Mouse (Mus musculus): ENCODE results near the gene Zfp592. TPM values are rescaled to one million over a fixed set of nuclear protein-coding genes. Genes with fewer than 3 reads are reported as not detected.

Gene Zfp592
- total RNA-seq, 2 experiments from 2014 or later, result 15.2 to 15.5 TPM

DNA sequence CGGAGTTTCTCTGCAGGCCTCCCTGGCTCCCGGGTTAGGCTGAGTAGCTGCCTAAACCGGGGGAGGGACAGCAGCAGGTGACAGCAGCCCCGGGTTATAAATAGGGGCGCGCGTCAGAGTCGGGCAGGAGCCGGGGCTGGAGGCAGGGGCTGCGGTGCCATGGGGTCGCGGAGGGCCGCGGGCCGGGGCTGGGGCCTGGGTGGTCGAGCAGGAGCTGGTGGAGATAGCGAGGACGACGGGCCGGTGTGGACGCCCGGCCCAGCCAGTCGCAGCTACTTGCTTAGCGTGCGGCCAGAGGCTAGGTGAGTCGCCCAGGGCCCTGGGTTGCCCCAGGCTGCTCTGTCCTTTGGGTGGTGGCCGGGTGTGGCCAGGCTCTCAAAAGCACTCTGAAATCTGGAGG, 64.0 kb downstream of the Zfp592 start, which contains the start of gene Alpk3:
Gene Alpk3, plus strand, starts transcription at position 130 of the 400 bp plus-strand sequence.
- peak; percentile 74 for DNase-seq (ENCODE audit: low spot score)

DNA sequence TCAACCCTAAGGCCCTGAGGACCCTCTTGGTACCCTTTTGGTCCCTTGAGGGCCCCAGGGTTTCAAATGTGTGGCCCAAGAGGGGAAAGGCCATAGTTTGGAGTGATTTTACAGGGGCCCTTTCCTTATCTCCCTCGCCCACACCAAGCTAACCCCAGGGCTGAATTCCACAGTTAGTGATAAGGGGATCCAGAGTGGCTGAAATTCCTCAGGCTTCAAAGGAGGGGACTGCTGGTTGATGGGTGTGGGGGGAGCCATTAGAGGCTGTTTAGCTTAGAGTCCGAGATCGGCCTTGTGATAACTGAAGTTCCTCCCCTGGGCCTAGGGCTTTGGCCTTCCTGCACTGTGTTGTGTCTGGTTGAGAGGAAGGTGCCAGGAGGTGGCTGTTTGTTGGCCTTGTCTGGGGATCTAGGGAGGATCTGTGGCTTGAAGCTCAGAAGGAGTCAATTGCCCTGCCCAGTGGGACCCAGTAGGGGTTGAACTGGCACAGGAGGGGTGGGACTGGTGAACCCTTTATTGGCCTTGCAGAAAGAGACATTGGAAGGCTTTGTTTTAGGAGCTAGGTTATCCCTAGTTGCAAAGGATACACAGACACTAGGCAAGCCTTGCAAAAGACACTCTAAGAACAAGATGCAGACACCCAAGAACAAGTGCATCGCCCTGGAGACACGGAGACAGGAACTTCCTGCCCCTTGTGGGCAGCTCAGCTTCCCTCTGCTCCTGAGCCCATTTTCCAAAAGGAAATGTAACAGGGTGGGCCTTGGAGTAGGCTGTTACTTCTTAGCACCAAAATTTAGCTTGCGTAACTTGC, 64.6 kb downstream of the Zfp592 start:
- DNase-seq (ENCODE audit: low spot score), result no peak

DNA sequence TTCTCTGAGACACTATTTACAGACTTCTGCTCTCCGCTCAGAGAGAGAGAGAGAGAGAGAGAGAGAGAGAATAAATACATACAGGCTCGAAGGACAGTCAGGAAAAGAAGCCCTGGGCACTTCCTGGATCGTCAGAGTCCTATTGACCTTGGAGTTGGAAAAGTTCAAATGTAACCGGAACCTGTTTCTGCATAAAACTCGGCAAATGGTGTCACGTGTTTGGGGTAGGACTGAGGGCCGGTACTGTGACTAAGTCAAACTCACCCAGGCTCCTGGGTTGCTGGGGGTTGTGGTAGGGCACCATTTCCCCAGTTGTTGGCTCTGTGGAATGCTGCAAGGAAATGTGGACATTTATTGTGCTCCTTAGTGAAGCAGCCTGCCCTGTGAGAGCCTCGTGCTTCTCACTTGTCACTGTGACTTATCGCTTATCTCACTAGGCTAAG, 65.3 kb downstream of the Zfp592 start:
- peak; percentile 61 for DNase-seq (ENCODE audit: low spot score)

DNA sequence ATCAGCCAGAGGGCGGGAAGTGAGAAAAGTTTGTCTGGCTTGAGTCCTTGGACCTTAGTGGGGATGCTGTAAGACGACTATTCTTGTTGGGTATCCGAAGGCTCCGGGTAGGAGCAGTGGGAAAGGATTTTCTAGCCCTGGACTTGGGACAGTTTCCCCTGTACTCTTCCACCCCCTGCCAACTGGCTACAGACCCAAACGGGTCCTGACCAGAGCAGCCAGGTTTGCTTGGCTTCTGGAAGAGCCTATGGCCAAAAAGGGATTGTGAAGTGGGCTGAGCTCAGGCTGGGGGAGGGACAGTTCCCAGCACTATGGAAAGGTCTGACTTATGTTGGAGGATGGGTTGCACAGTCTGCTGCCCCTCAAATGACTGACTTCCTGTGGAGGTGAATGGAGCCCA, 65.9 kb downstream of the Zfp592 start:
- DNase-seq (ENCODE audit: low spot score), result peak; percentile 54

DNA sequence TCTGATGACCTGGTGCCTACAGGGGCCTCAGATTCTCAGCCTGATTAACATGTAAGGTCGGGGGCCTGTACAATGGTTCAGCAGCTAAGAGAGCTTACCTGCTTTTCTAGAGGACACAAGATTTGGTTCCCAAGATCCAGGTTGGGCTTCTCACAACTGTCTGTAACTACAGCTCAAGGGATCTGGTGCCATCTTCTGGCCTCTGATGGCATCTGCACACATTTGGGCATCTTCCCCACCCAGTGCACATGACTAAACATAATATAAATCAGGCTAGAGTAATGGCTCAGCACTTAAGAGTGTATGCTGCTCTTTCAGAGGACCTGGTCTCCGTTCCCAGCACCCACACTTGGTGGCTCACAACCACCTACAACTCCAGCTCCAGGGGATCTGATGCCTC, 67.4 kb downstream of the Zfp592 start:
- DNase-seq (ENCODE audit: low spot score), result no peak

DNA sequence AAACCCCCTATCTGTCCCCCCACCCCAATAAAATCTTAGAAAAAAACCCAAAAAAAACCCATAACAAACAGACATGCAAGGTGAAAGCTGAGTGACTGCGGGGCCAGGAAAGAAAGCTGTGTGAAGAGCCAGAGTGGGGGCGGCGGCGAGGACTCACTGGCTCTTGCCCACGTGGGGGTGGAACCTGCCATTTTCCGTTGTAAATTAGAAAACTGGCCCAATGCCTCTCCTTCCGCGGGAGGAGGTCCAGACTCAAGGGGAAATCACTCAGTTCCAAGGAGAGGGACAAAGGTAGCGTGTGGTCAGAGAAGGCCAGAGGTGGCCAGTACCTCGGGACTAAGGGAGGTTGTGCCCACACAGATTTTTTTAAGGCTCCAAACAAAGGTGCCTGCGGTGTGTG, 68.5 kb downstream of the Zfp592 start:
- DNase-seq (ENCODE audit: low spot score), result peak; percentile 61

DNA sequence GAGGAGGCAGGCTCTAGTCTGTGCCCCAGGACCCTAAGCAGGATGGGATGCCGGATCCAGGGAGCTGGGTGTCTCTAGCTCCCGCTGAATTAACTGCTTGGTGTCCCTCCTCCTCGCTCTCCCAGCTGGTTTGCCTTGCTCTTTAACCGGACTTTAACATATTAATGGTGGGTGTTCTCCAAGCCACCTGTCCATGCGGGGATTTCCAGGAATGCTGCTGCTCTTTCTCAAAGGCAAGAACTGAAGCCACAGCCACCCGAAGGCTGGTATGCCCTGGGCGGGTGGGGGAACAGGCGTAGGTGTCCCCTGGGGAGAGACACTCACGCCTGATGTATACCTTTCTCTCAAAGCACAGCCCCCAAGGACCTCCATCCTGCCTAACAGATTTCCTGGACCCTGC, 69.9 kb downstream of the Zfp592 start:
- no peak for DNase-seq (ENCODE audit: low spot score)

DNA sequence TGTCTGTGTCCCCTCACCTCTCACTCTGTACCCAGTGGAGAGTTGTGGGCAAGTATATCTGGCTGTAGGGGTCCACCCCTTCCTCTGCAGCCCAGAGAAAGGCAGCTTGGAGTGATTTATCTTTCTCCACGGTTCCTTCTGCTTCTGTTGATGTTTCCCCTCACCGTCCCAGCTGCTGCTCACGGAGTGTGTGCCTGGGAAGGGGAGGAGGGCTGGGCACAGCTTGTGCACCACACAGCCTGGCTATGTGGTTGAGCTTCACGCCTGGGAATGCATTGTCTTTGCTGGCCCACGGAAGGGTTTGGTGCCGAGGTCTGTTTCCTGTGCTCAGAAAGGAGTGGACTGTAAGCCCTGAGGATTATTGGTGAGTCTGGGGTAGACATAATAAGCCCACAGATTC, 73.2 kb downstream of the Zfp592 start:
- DNase-seq (ENCODE audit: low spot score), result no peak

DNA sequence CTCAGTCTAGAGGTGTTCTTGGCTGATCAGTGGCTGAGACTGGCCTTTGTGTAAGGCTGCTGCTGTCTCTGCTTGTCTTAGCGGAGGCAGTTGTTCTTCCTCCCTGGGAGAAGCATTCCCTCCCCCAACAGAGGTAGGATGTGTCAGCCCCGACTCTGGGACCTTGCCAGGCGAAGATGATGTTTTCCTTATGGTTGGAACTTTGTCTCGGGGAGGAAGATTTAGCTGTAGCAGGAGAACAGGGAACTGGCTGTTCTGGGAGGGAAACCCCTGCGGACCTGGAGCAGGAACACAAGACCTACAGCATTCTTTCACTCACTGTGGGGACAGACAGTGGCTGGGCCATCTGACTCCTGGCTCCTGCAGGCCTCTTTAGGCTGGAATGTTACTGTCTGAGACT, 79.0 kb downstream of the Zfp592 start:
- peak; percentile 91 for DNase-seq (ENCODE audit: low spot score)

DNA sequence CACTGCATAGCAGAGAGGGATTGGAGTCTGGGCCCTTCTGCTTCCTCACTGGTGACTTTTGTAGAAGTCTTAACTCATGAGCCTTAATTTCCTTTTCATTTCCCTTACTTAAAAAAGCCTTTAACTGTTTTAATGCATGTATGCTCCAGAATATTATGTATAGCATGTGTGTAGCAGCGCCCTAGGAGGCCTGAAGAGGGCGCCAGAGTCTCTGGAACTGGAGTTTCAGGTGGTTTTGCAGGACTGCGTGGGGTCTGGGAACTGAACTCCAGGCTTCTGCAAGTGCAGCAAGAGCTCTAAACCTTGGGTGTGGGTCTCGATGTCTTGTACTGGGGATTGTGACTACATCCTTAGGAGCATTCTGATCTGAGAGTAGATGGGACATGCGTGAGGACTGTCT, 79.8 kb downstream of the Zfp592 start:
- DNase-seq (ENCODE audit: low spot score), result no peak

DNA sequence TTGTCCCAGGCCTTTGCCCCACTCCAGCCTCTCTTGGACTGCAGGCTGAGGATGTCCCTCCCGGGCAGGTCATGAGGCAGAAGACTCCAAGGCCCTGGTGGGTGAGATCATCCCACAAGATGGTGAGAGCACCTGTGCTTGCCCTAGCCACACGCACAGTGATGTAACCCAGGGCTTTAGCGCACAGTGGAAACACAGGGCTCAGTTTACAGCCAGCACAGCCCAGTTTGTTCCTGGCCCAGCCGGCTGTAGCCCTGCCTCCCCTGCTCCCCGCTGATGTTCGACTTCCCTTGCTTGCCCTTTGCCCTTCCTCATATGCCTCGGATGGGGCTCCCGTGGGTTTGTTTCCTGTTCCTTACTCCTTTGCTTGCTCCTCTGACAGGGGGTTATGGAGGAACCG, 81.1 kb downstream of the Zfp592 start:
- peak; percentile 86 for DNase-seq (ENCODE audit: low spot score)

DNA sequence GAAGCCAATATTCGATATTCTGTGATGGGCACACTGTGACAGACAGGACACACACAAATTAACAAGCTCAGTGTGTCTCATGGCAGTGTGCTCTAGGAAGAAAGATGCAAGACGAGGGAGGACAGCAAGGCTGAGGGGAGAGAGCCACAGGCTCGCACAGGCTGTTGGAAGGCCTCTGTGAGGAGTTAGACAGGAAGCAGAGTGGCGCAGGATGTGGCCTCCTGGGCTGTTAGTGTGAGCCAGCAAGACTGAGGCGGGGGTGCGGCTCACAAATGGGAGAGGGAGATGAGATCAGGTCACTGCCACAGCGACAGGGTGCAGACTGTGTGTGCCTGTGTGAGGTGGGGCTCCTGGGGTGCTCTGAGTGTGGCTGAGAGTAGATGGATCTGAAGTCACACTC, 81.8 kb downstream of the Zfp592 start:
- DNase-seq (ENCODE audit: low spot score), result no peak

DNA sequence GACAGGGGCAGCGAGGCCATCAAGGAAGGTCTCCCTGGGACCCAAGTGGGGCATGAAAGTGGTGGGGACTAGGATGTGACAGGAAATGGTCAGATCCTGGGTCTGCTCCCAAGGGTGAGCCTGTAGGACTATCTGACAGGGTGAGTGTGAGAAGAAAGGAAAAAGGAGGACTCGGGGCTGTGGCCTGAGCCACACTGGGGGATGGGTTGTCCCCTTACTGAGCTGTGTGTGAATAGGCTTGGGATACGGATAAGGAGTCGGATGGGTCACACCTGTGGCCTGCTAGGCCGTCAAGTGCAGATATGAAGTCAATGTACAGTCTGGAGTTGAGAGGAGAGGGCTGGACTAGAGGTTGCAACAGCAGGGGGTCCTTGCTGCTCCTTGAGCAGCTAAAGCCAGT, 82.3 kb downstream of the Zfp592 start:
- DNase-seq (ENCODE audit: low spot score), result no peak

DNA sequence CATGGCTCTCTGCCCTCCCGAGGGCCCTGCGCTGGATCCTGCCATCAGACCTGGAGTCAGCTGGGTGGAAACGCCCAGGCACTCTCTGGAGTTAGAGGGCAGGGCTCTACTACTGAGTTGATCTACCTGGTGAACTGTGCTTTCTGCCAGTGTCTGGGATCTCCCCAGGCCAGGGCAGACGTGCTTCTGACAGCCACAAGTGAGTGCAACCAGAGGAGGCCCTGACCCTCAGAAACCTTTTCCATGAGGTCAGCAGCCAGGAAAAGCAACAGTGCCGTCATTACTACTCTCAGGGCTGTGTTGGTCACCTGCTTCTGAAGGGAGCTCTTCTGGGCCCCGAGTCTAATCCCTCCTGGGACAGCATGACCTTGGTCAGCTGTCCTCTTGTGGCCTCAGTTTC, 83.5 kb downstream of the Zfp592 start:
- peak; percentile 74 for DNase-seq (ENCODE audit: low spot score)

DNA sequence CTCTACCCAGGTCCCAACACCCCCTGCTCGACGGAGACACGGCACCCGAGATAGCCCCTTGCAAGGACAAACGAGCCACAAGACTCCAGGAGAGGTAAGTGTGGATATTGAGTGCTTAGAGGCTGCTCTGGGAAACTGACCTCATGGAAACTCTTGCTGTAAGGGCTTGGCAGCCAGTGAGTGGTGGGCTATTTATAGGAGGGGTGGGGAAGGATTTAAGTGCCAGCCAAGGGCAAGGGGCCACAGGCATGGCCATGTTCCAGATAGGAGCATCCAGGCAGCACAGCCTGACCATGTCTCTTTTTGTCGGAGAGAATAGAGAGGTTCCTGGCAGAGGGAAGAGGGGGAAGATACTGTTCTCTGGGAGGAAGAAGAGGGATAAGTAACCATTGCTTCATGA, 85.3 kb downstream of the Zfp592 start:
- DNase-seq (ENCODE audit: low spot score), result peak; percentile 71

DNA sequence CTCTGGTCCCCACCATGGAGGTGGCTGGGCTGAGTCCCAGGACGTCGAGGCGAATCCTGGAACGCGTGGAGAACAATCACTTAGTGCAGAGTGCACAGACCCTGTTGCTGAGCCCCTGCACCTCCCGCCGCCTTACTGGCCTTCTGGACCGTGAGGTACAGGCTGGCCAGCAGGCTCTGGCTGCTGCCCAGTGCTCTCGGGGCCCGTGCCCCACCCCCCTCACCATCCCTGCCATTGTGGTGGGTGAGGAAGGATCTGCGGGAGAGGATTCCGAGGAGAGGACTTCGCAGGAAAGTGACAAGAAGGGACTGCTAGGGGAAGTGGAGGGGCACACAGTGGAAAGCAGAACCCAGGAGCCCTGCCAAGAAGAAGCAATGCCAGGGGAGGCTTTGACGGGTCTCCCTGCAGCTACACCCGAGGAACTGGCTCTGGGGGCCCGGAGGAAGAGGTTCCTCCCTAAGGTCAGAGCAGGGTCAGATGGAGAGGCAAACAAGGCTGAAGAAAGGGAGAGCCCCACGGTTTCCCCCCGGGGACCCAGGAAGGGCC, 100.0 kb downstream of the Zfp592 start:
- DNase-seq (ENCODE audit: low spot score), result no peak

DNA sequence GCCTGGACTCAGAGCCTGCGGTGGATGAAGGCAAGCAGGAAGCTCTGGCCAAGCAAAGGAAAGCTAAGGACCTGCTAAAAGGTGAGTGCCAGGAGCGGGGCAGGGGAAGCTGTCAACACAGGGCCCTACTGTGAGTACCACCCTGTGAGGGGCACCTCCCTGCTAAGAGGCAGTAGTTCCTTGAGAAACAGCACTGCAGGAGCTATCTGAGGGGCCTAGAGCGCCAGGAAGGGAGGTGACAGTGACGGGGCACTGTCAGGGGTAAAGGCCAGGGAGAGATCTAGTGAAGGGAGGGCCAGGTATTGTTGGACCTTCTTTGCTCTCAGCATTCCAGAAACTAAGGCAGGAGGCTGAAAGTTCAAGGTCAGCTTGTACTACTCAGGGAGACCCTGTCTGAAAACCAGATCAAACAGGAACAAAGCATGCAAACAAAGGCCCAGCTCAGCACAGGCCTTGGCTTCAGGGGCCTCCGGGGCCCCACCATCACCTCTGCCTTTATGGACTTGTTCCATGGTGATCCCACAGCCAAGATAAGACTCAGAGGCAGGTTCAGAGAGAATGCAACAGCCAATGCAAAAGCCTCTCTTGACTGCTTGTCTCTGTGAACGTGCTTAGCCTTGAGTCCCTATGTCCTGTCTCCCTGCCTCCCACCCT, 100.8 kb downstream of the Zfp592 start:
- DNase-seq (ENCODE audit: low spot score), result no peak

Other genes with a start within 250 kb of the Zfp592 start
- 10 to 100 TPM; 12.1 to 16.8 TPM for gene Iqgap1, start 167.7 kb upstream of the Zfp592 start, total RNA-seq (2021)
- 1 to 10 TPM; 1.5 to 2.1 TPM for gene Zscan2, start 132.8 kb upstream of the Zfp592 start, total RNA-seq (2021)
- gene Wdr73, start 92.4 kb upstream of the Zfp592 start, total RNA-seq (2021), result 1 to 10 TPM; 3.1 to 3.3 TPM
- gene Nmb, start 88.6 kb upstream of the Zfp592 start, total RNA-seq (2021), result 10 to 100 TPM in 1 of 2 experiments, 1 to 10 TPM in 1; 3.8 to 10.7 TPM
- gene Sec11a, start 45.9 kb upstream of the Zfp592 start, total RNA-seq (2021), result 10 to 100 TPM; 25.1 to 29.4 TPM
- gene Alpk3, start 63.9 kb downstream of the Zfp592 start, total RNA-seq (2021), result 100 to 1,000 TPM; 286 to 347 TPM
- gene Slc28a1, start 121.1 kb downstream of the Zfp592 start, total RNA-seq (2021), result under 1 TPM; 0.25 to 0.40 TPM
- gene Pde8a, start 219.9 kb downstream of the Zfp592 start, total RNA-seq (2021), result 10 to 100 TPM; 13.2 to 13.8 TPM